Mouse (Mus musculus) stomach, embryonic 15.5 days (tissue): ENCODE measurements around the gene Olfr691. TPM values are rescaled to one million over a fixed set of nuclear protein-coding genes. Genes with fewer than 3 reads are reported as not detected.
"Not testable (repeated sequence)": the region's sequence is repeated elsewhere in the genome, so short reads cannot be mapped to it uniquely, and the experiment has no call there.

Experiments
- ATAC-seq: fragments of 200-750 bp; cut with Nextera tagmentation; 2 replicates; pipeline ENCODE4 v1.8.0; 2017; ENCODE audit warnings: low read depth, moderate number of reproducible peaks, moderate TSS enrichment; ENCODE audit not compliant: insufficient read depth, low FRiP score
- H3K27ac ChIP-seq: fragments of 300-500 bp; sonication (generic); 2 replicates; pipeline ENCODE4 v1.5.1; 2015; ENCODE audit warnings: mild to moderate bottlenecking, inconsistent platforms
- H3K27me3 ChIP-seq: fragments of 300-500 bp; sonication (generic); replicated peaks from 2 replicates; pipeline ENCODE4 v1.6.1; 2015; ENCODE audit warnings: inconsistent platforms
- H3K36me3 ChIP-seq: fragments of 300-500 bp; sonication (generic); 2 replicates; pipeline ENCODE4 v1.6.1; 2015; ENCODE audit warnings: inconsistent platforms
- H3K4me1 ChIP-seq: fragments of 300-500 bp; sonication (generic); 2 replicates; pipeline ENCODE4 v1.6.1; 2015; ENCODE audit warnings: inconsistent platforms
- H3K4me2 ChIP-seq: fragments of 300-500 bp; sonication (generic); 2 replicates; pipeline ENCODE4 v1.6.1; 2015; ENCODE audit warnings: mild to moderate bottlenecking, inconsistent platforms
- H3K4me3 ChIP-seq: fragments of 300-500 bp; sonication (generic); replicated peaks from 2 replicates; pipeline ENCODE4 v1.5.1; 2015; ENCODE audit warnings: inconsistent platforms
- H3K9ac ChIP-seq: fragments of 300-500 bp; sonication (generic); 2 replicates; pipeline ENCODE4 v1.6.1; 2015; ENCODE audit warnings: inconsistent platforms
- H3K9me3 ChIP-seq: fragments of 300-500 bp; sonication (generic); 2 replicates; pipeline ENCODE4 v1.6.1; 2016; ENCODE audit warnings: inconsistent platforms
- WGBS: fragments of 180-500 bp; shearing (Covaris S2); methylation state at CpG from one replicate; pipeline ENCODE4 v1.1.7; 2015; 5-methylcytosine and 5-hydroxymethylcytosine counted together
- polyA plus RNA-seq: library from polyadenylated mRNA; unstranded; fragments of >200 nt; fragmentation: Nextera tagmentation; extraction: Ambion mirVana; gene quantifications from 2 replicates; pipeline ENCODE4 v1.2.1, GENCODE M21; 2015

The Olfr691 gene
- polyA plus RNA-seq, 1 experiment from 2014 or later: not detected

GRCm38 (mm10) chr7:105356064-105356463, 14.0 kb upstream of the Olfr691 start:
- H3K9me3 ChIP-seq, H3K4me3 ChIP-seq, H3K36me3 ChIP-seq, H3K4me2 ChIP-seq, H3K4me1 ChIP-seq, H3K27ac ChIP-seq, H3K27me3 ChIP-seq, ATAC-seq, H3K9ac ChIP-seq: not testable (repeated sequence)
- no CpG with 5 or more reads among the region's 5 CpGs for WGBS

- no peak for ATAC-seq
- no peaks in the 10 kb centered on the region for H3K36me3 ChIP-seq
- no peak overlapping the region for H3K4me2 ChIP-seq
- no peaks in the 10 kb centered on the region for H3K4me1 ChIP-seq
- WGBS: 79% methylated on average over 2 of the region's 2 CpGs
- no peaks in the 10 kb centered on the region for H3K27me3 ChIP-seq
- H3K4me3 ChIP-seq: no peak overlapping the region
- no peak overlapping the region for H3K9ac ChIP-seq
- H3K27ac ChIP-seq: no peak overlapping the region
- no peaks in the 10 kb centered on the region for H3K9me3 ChIP-seq
These were observed 682 bp upstream of the Olfr691 start for GRCm38 (mm10) chr7:105342752-105343151.

- ATAC-seq: no peak
- H3K27ac ChIP-seq: no peak within 1 kb of the TSS
- no peaks in the 10 kb centered on the region for H3K36me3 ChIP-seq
- no peak within 1 kb of the TSS for H3K4me2 ChIP-seq
- no peak within 1 kb of the TSS for H3K4me3 ChIP-seq
- H3K9me3 ChIP-seq: no peaks in the 10 kb centered on the region
- no peak within 1 kb of the TSS for H3K9ac ChIP-seq
- H3K27me3 ChIP-seq: no peaks in the 10 kb centered on the region
- 61% methylated on average over 1 of the region's 1 CpGs for WGBS
- H3K4me1 ChIP-seq: no peaks in the 10 kb centered on the region
These were observed 8.1 kb downstream of the Olfr691 start, which contains the start of gene Olfr690 for GRCm38 (mm10) chr7:105334004-105334403. TSS of gene Olfr690 (minus strand) at chr7:105334104.

GRCm38 (mm10) chr7:105325302-105325701, 16.8 kb downstream of the Olfr691 start:
- ATAC-seq: no peak
- Histone ChIP-seq H3K4me2 (no peak overlapping the region), H3K27ac (no peak overlapping the region)

GRCm38 (mm10) chr7:105310865-105311264, 31.2 kb downstream of the Olfr691 start, which contains the start of gene Olfr689:
TSS of gene Olfr689 (plus strand) at chr7:105311165.
- Histone ChIP-seq H3K27me3 (no peaks in the 10 kb centered on the region), H3K4me2 (no peak within 1 kb of the TSS), H3K36me3 (no peaks in the 10 kb centered on the region), H3K9ac (no peak within 1 kb of the TSS), H3K9me3 (no peaks in the 10 kb centered on the region), H3K27ac (no peak within 1 kb of the TSS), H3K4me3 (no peak within 1 kb of the TSS), H3K4me1 (no peaks in the 10 kb centered on the region)
- 69% methylated on average over 1 of the region's 1 CpGs for WGBS
- ATAC-seq: no peak

More at GRCm38 (mm10) chr7:105325302-105325701, 16.8 kb downstream of the Olfr691 start:
- Histone ChIP-seq H3K4me1 (no peaks in the 10 kb centered on the region), H3K36me3 (no peaks in the 10 kb centered on the region), H3K9me3 (no peaks in the 10 kb centered on the region), H3K27me3 (no peaks in the 10 kb centered on the region), H3K9ac (no peak overlapping the region), H3K4me3 (no peak overlapping the region)
- WGBS: 73% methylated on average over 2 of the region's 2 CpGs

- H3K9me3 ChIP-seq: no peaks in the 10 kb centered on the region
- H3K27me3 ChIP-seq: no peaks in the 10 kb centered on the region
- H3K4me3 ChIP-seq: no peak overlapping the region
- ATAC-seq: no peak
- H3K4me2 ChIP-seq: no peak overlapping the region
- no peak overlapping the region for H3K27ac ChIP-seq
- no peaks in the 10 kb centered on the region for H3K4me1 ChIP-seq
- no peaks in the 10 kb centered on the region for H3K36me3 ChIP-seq
- H3K9ac ChIP-seq: no peak overlapping the region
These were observed 52.0 kb downstream of the Olfr691 start for GRCm38 (mm10) chr7:105290051-105290450.

- no peaks in the 10 kb centered on the region for H3K36me3 ChIP-seq
- no peak within 1 kb of the TSS for H3K9ac ChIP-seq
- no peak within 1 kb of the TSS for H3K4me2 ChIP-seq
- H3K4me1 ChIP-seq: no peaks in the 10 kb centered on the region
- ATAC-seq: no peak
- no peak within 1 kb of the TSS for H3K27ac ChIP-seq
- no peaks in the 10 kb centered on the region for H3K27me3 ChIP-seq
- H3K4me3 ChIP-seq: no peak within 1 kb of the TSS
- WGBS: 73% methylated on average over 6 of the region's 6 CpGs
- no peaks in the 10 kb centered on the region for H3K9me3 ChIP-seq
These were observed 54.3 kb downstream of the Olfr691 start, which contains the start of gene Olfr688 for GRCm38 (mm10) chr7:105287795-105288194. TSS of gene Olfr688 (plus strand) at chr7:105288095.

Other genes starting within 250 kb of the Olfr691 start
- not detected in 2 replicates for gene Olfr680-ps1, start 249.5 kb downstream of the Olfr691 start, polyA plus RNA-seq
- not detected in 2 replicates for gene Olfr681, start 225.4 kb downstream of the Olfr691 start, polyA plus RNA-seq
- gene Olfr683, start 195.3 kb downstream of the Olfr691 start, polyA plus RNA-seq: not detected in 2 replicates
- gene Olfr684, start 178.6 kb downstream of the Olfr691 start, polyA plus RNA-seq: not detected in 2 replicates
- not detected in 2 replicates for gene Olfr685, start 156.3 kb downstream of the Olfr691 start, polyA plus RNA-seq
- gene Olfr686, start 134.8 kb downstream of the Olfr691 start, polyA plus RNA-seq: not detected in 2 replicates
- gene Olfr688, start 54.2 kb downstream of the Olfr691 start, polyA plus RNA-seq: not detected in 2 replicates
- gene Olfr689, start 31.1 kb downstream of the Olfr691 start, polyA plus RNA-seq: 0.08 TPM in 1 of 2 replicates, not detected in the other
- not detected in 2 replicates for gene Olfr690, start 8.2 kb downstream of the Olfr691 start, polyA plus RNA-seq
- gene Olfr692, start 26.0 kb upstream of the Olfr691 start, polyA plus RNA-seq: not detected in 2 replicates
- not detected in 2 replicates for gene Gm5901, start 32.8 kb upstream of the Olfr691 start, polyA plus RNA-seq
- 40.7 and 44.0 TPM in 2 replicates for gene Fam160a2, start 57.8 kb upstream of the Olfr691 start, polyA plus RNA-seq
- gene Cnga4, start 62.3 kb upstream of the Olfr691 start, polyA plus RNA-seq: not detected in 2 replicates
- 0.52 and 0.57 TPM in 2 replicates for gene Cckbr, start 83.5 kb upstream of the Olfr691 start, polyA plus RNA-seq
- gene Cavin3, start 140.0 kb upstream of the Olfr691 start, polyA plus RNA-seq: 115 and 131 TPM in 2 replicates
- gene Smpd1, start 212.1 kb upstream of the Olfr691 start, polyA plus RNA-seq: 31.5 and 31.8 TPM in 2 replicates
- 31.3 and 36.1 TPM in 2 replicates for gene Apbb1, start 239.4 kb upstream of the Olfr691 start, polyA plus RNA-seq